Comparison of ENCODE assay signal across 11 mouse cellular contexts in genomic region chr2:156814344-156814801, GRCm38 (mm10). TPM values are rescaled to one million over a fixed set of nuclear protein-coding genes. Genes with fewer than 3 reads are reported as not detected.
DNase-seq lines count a peak whose midpoint lies in the region; ATAC-seq lines count a peak whose summit lies in the region.
"Had no signal": no experiment of that assay in that cellular context is flagged by ENCODE, and none has a peak within 500 bp of the region (broad histone marks: within the 10 kb centered on the region; RNA-seq: fewer than 3 reads in every experiment).

No protein-coding gene starts in this region.

- peaks cover 15% of the 10 kb centered on the region; the same call in 1 of the 2 replicates for H3K27me3 ChIP-seq in liver, embryonic 12.5 days (replicated peaks)
- H3K27me3 ChIP-seq in liver, embryonic 11.5 days (replicated peaks; ENCODE audit: control insufficient read depth, insufficient read depth, low read length): no peaks in the 10 kb centered on the region
- H3K27me3 ChIP-seq in limb, embryonic 12.5 days: no peaks in the 10 kb centered on the region
- no peaks in the 10 kb centered on the region for H3K27me3 ChIP-seq in stomach, embryonic 15.5 days (replicated peaks)

- no peak for DNase-seq in liver, embryonic 11.5 days (ENCODE audit: low spot score)
- peak; percentile 35 for DNase-seq in heart, postnatal 4 days
- no peak for DNase-seq in spleen, adult 18-20 months
- DNase-seq in left cerebral cortex, adult 8-10 months (ENCODE audit: low spot score in 2 of 2): no peak
- DNase-seq: thymus, postnatal 4 days had no signal

- H3K4me3 ChIP-seq in liver, embryonic 12.5 days: no peak overlapping the region
- no peak overlapping the region for H3K4me3 ChIP-seq in liver, embryonic 11.5 days (ENCODE audit: low read depth, low read length)
- H3K4me3 ChIP-seq in limb, embryonic 12.5 days (replicated peaks): no peak overlapping the region
- H3K4me3 ChIP-seq in stomach, embryonic 15.5 days (replicated peaks): no peak overlapping the region

- no peaks in the 10 kb centered on the region for H3K36me3 ChIP-seq in liver, embryonic 12.5 days
- H3K36me3 ChIP-seq in liver, embryonic 11.5 days (ENCODE audit: control insufficient read depth, insufficient read depth, low read length): no peaks in the 10 kb centered on the region
- no peaks in the 10 kb centered on the region for H3K36me3 ChIP-seq in limb, embryonic 12.5 days
- no peaks in the 10 kb centered on the region for H3K36me3 ChIP-seq in stomach, embryonic 15.5 days
- H3K36me3 ChIP-seq: G1E had no signal

- H3K4me2 ChIP-seq in liver, embryonic 12.5 days: no peak overlapping the region
- no peak overlapping the region for H3K4me2 ChIP-seq in liver, embryonic 11.5 days
- 0 out of 2 replicates have a peak overlapping the region, but pooled peaks have one; percentile 13 for H3K4me2 ChIP-seq in limb, embryonic 12.5 days
- no peak overlapping the region for H3K4me2 ChIP-seq in stomach, embryonic 15.5 days

- H3K27ac ChIP-seq in liver, embryonic 12.5 days: peak overlapping the region; percentile 54; the same call in 1 of the 2 replicates
- no peak overlapping the region; the same call in none of the 2 replicates for H3K27ac ChIP-seq in liver, embryonic 11.5 days (ENCODE audit: low read depth, low read length)
- H3K27ac ChIP-seq in limb, embryonic 12.5 days: peak overlapping the region; percentile 57
- peak overlapping the region; percentile 67 for H3K27ac ChIP-seq in stomach, embryonic 15.5 days

- WGBS in liver, embryonic 12.5 days (ENCODE audit: insufficient replicate concordance): 29% methylated on average over 8 of the region's 8 CpGs
- WGBS in liver, embryonic 11.5 days: 32% methylated on average over 8 of the region's 8 CpGs
- WGBS in limb, embryonic 12.5 days: 8% methylated on average over 8 of the region's 8 CpGs
- WGBS in stomach, embryonic 15.5 days: 12% methylated on average over 8 of the region's 8 CpGs

- ATAC-seq in liver, embryonic 12.5 days: no peak
- ATAC-seq in liver, embryonic 11.5 days (replicated peaks; ENCODE audit: low FRiP score): no peak
- ATAC-seq in limb, embryonic 12.5 days (ENCODE audit: insufficient number of reproducible peaks, insufficient read depth, low FRiP score, low TSS enrichment, low read depth): no peak
- no peak for ATAC-seq in stomach, embryonic 15.5 days (ENCODE audit: insufficient read depth, low FRiP score, low read depth)
- ATAC-seq in granulocyte monocyte progenitor cell, adult 5-6 weeks (replicated peaks; ENCODE audit: poor library complexity, severe bottlenecking): no peak

- no peaks in the 10 kb centered on the region for H3K4me1 ChIP-seq in liver, embryonic 12.5 days
- H3K4me1 ChIP-seq in liver, embryonic 11.5 days (replicated peaks; ENCODE audit: control insufficient read depth, insufficient read depth, low read length): no peaks in the 10 kb centered on the region
- H3K4me1 ChIP-seq in limb, embryonic 12.5 days (replicated peaks): peaks cover 29% of the 10 kb centered on the region
- peaks cover 13% of the 10 kb centered on the region; the same call in 1 of the 2 replicates for H3K4me1 ChIP-seq in stomach, embryonic 15.5 days

- no peak overlapping the region for H3K9ac ChIP-seq in liver, embryonic 12.5 days
- no peak overlapping the region for H3K9ac ChIP-seq in liver, embryonic 11.5 days (ENCODE audit: low read depth, low read length)
- 0 out of 2 replicates have a peak overlapping the region, but pooled peaks have one; percentile 12 for H3K9ac ChIP-seq in limb, embryonic 12.5 days (replicated peaks)
- H3K9ac ChIP-seq in stomach, embryonic 15.5 days: no peak overlapping the region

- no peaks in the 10 kb centered on the region for H3K9me3 ChIP-seq in liver, embryonic 12.5 days (replicated peaks)
- no peaks in the 10 kb centered on the region for H3K9me3 ChIP-seq in liver, embryonic 11.5 days (ENCODE audit: control insufficient read depth, low read length)
- H3K9me3 ChIP-seq in limb, embryonic 12.5 days: no peaks in the 10 kb centered on the region
- no peaks in the 10 kb centered on the region for H3K9me3 ChIP-seq in stomach, embryonic 15.5 days
- H3K9me3 ChIP-seq: G1E had no signal

RNA-seq across cellular contexts. Expression of gene Tgif2, which starts 25.4 kb away (rescaled TPM):
- polyA plus RNA-seq in liver, embryonic 12.5 days (2016; fragmentation: Nextera tagmentation; extraction: Ambion mirVana): 15.4 and 16.2 TPM in 2 replicates
- 33.3 and 40.0 TPM in 2 replicates for polyA plus RNA-seq in liver, embryonic 11.5 days (2014; fragmentation: Nextera tagmentation; extraction: Ambion mirVana)
- 10 to 100 TPM; 18.2 to 19.3 TPM for total RNA-seq in heart, postnatal 4 days (2021)
- 83.6 and 89.8 TPM in 2 replicates for polyA plus RNA-seq in limb, embryonic 12.5 days (2016; fragmentation: Nextera tagmentation; extraction: Ambion mirVana)
- polyA plus RNA-seq in stomach, embryonic 15.5 days (2015; fragmentation: Nextera tagmentation; extraction: Ambion mirVana): 41.5 and 45.9 TPM in 2 replicates
- total RNA-seq in granulocyte monocyte progenitor cell, adult 5-6 weeks (2014; fragmentation: Nextera tagmentation): 5.3 and 13.0 TPM in 2 replicates
- total RNA-seq in granulocyte monocyte progenitor cell, adult 5-6 weeks (2017): 11.8 and 13.4 TPM in 2 replicates
- 1 to 10 TPM in 2 of 4 experiments, under 1 TPM in 2; 0.55 to 1.1 (median 0.84) TPM for total RNA-seq in left cerebral cortex, adult 8-10 months (2022)

RNA-seq across cellular contexts. Expression of gene Myl9, which starts 39.2 kb away (rescaled TPM):
- 70.5 and 76.1 TPM in 2 replicates for polyA plus RNA-seq in liver, embryonic 12.5 days (2016; fragmentation: Nextera tagmentation; extraction: Ambion mirVana)
- polyA plus RNA-seq in liver, embryonic 11.5 days (2014; fragmentation: Nextera tagmentation; extraction: Ambion mirVana): 98.9 and 115 TPM in 2 replicates
- total RNA-seq in heart, postnatal 4 days (2021): 1,000 to 10,000 TPM; 1,178 to 1,267 TPM
- polyA plus RNA-seq in limb, embryonic 12.5 days (2016; fragmentation: Nextera tagmentation; extraction: Ambion mirVana): 103 and 121 TPM in 2 replicates
- 1,258 and 1,308 TPM in 2 replicates for polyA plus RNA-seq in stomach, embryonic 15.5 days (2015; fragmentation: Nextera tagmentation; extraction: Ambion mirVana)
- total RNA-seq in granulocyte monocyte progenitor cell, adult 5-6 weeks (2014; fragmentation: Nextera tagmentation): not detected in 2 replicates
- not detected in 2 replicates for total RNA-seq in granulocyte monocyte progenitor cell, adult 5-6 weeks (2017)
- 10 to 100 TPM; 13.8 to 20.5 (median 16.5) TPM for total RNA-seq in left cerebral cortex, adult 8-10 months (2022)
- total RNA-seq: megakaryocyte-erythroid progenitor cell, adult 5-6 weeks had no signal

RNA-seq across cellular contexts. Expression of gene 4930518I15Rik, which starts 43.4 kb away (rescaled TPM):
- polyA plus RNA-seq in liver, embryonic 12.5 days (2016; fragmentation: Nextera tagmentation; extraction: Ambion mirVana): 2.5 and 2.7 TPM in 2 replicates
- 3.6 and 5.1 TPM in 2 replicates for polyA plus RNA-seq in liver, embryonic 11.5 days (2014; fragmentation: Nextera tagmentation; extraction: Ambion mirVana)
- total RNA-seq in heart, postnatal 4 days (2021): 1 to 10 TPM; 1.3 to 2.0 TPM
- polyA plus RNA-seq in limb, embryonic 12.5 days (2016; fragmentation: Nextera tagmentation; extraction: Ambion mirVana): 11.1 and 12.5 TPM in 2 replicates
- polyA plus RNA-seq in stomach, embryonic 15.5 days (2015; fragmentation: Nextera tagmentation; extraction: Ambion mirVana): 8.1 and 9.1 TPM in 2 replicates
- 0.43 and 1.1 TPM in 2 replicates for total RNA-seq in granulocyte monocyte progenitor cell, adult 5-6 weeks (2014; fragmentation: Nextera tagmentation)
- 0.41 and 0.47 TPM in 2 replicates for total RNA-seq in granulocyte monocyte progenitor cell, adult 5-6 weeks (2017)
- 1 to 10 TPM; 2.4 to 3.6 (median 2.8) TPM for total RNA-seq in left cerebral cortex, adult 8-10 months (2022)

RNA-seq across cellular contexts. Expression of gene Rab5if, which starts 48.6 kb away (rescaled TPM):
- 250 and 266 TPM in 2 replicates for polyA plus RNA-seq in liver, embryonic 12.5 days (2016; fragmentation: Nextera tagmentation; extraction: Ambion mirVana)
- polyA plus RNA-seq in liver, embryonic 11.5 days (2014; fragmentation: Nextera tagmentation; extraction: Ambion mirVana): 247 and 278 TPM in 2 replicates
- 100 to 1,000 TPM; 136 to 142 TPM for total RNA-seq in heart, postnatal 4 days (2021)
- polyA plus RNA-seq in limb, embryonic 12.5 days (2016; fragmentation: Nextera tagmentation; extraction: Ambion mirVana): 177 and 190 TPM in 2 replicates
- 224 and 234 TPM in 2 replicates for polyA plus RNA-seq in stomach, embryonic 15.5 days (2015; fragmentation: Nextera tagmentation; extraction: Ambion mirVana)
- 308 and 310 TPM in 2 replicates for total RNA-seq in granulocyte monocyte progenitor cell, adult 5-6 weeks (2014; fragmentation: Nextera tagmentation)
- 250 and 257 TPM in 2 replicates for total RNA-seq in granulocyte monocyte progenitor cell, adult 5-6 weeks (2017)
- 10 to 100 TPM; 75.3 to 83.0 (median 79.6) TPM for total RNA-seq in left cerebral cortex, adult 8-10 months (2022)

Comparison
In these comparisons a context has a peak if more than half of its experiments do, and no peak if none do; other contexts are left out.
1. RNA of gene Myl9, which starts 39.2 kb away (polyA plus RNA-seq): 1,258 to 1,308 TPM in stomach, embryonic 15.5 days; 98.9 to 115 TPM in liver, embryonic 11.5 days, 103 to 121 TPM in limb, embryonic 12.5 days and 70.5 to 76.1 TPM in liver, embryonic 12.5 days; every median in the first group is over 10 times any median in the second.